Mouse (Mus musculus) adrenal gland, postnatal 25 days (tissue): Measurements from ENCODE around the gene Polm. TPM values are rescaled to one million over a fixed set of nuclear protein-coding genes. Genes with fewer than 3 reads are reported as not detected.

Experiments
- total RNA-seq: library from RNA; stranded (reverse); gene quantifications from 2 replicates; pipeline ENCODE4 v1.2.3, GENCODE M21; 2021

Polm gene
- total RNA-seq, 1 experiment from 2014 or later: 13.8 TPM

Other genes starting within 250 kb of the Polm start
- 144 and 186 TPM in 2 replicates for gene Mrps24, start 122.3 kb downstream of the Polm start, total RNA-seq
- gene Urgcp, start 75.6 kb downstream of the Polm start, total RNA-seq: 33.8 and 58.8 TPM in 2 replicates
- gene Dbnl, start 49.5 kb downstream of the Polm start, total RNA-seq: 66.2 and 77.8 TPM in 2 replicates
- not detected in 2 replicates for gene Pgam2, start 34.3 kb downstream of the Polm start, total RNA-seq
- gene Aebp1, start 23.9 kb upstream of the Polm start, total RNA-seq: 399 and 434 TPM in 2 replicates
- 33.6 and 42.2 TPM in 2 replicates for gene Pold2, start 40.3 kb upstream of the Polm start, total RNA-seq
- not detected in 2 replicates for gene Myl7, start 60.8 kb upstream of the Polm start, total RNA-seq
- 3.1 and 4.0 TPM in 2 replicates for gene Gck, start 112.1 kb upstream of the Polm start, total RNA-seq
- 75.5 and 86.3 TPM in 2 replicates for gene Ykt6, start 117.7 kb upstream of the Polm start, total RNA-seq
- 10.0 and 13.6 TPM in 2 replicates for gene Camk2b, start 228.3 kb upstream of the Polm start, total RNA-seq